Comparison of ENCODE assay signal across 14 mouse cellular contexts in the genomic region with DNA sequence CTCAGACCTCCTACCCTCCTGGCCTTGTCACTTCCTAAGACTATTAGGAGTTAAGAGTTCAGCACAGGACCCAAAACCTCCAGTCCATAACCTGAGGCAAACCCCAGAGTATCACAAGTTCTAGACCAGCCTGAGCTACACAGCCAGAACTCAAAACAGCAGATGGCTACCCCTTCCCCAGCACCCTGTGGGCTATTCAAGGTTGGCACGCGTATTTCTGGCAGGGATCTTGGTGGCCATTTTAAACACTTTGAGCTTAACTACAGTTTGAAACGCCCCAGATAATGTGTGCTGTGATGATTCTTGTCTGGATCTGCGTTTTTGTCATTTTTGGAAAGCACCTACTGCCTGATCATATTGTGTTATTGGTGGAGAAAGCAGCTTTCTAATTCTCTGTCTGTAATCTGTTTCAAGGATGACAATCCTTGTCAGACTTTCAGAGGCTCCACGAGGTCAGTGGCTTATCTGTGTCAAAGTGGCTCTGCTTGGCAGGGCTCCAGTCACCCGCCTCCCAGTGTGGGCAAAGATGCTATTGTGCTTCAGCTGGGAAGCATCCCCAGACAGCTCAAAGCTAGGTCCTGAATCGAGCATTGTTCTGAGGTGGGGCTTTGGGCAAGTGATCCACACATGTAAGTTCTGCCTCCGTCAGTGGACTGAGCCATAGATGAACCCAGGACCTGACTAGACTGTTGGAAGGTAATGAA. TPM values are rescaled to one million over a fixed set of nuclear protein-coding genes. Genes with fewer than 3 reads are reported as not detected.
DNase-seq lines count a peak whose midpoint lies in the region; ATAC-seq lines count a peak whose summit lies in the region.
"Had no signal": no experiment of that assay in that cellular context is flagged by ENCODE, and none has a peak within 500 bp of the region (broad histone marks: within the 10 kb centered on the region; RNA-seq: fewer than 3 reads in every experiment).

No protein-coding gene starts in this region.

- DNase-seq in layer of hippocampus, adult 9-11 months = peak; percentile 62
- DNase-seq in layer of hippocampus, postnatal 36 days = no peak
- DNase-seq in right cerebral cortex, postnatal 14 days = peak; percentile 39
- no peak for DNase-seq in right cerebral cortex, postnatal 25 days
- DNase-seq in cerebellum, adult 9-10 months = peak; percentile 75
- DNase-seq in midbrain, embryonic 10.5 days (ENCODE audit: low spot score) = no peak
- DNase-seq: heart, adult 2 months; heart, postnatal 4 days; liver, postnatal 0 days; thymus, postnatal 4 days had no signal

- H3K9ac ChIP-seq in forebrain, embryonic 15.5 days (replicated peaks) = no peak overlapping the region
- H3K9ac ChIP-seq: intestine, embryonic 15.5 days; liver, postnatal 0 days had no signal

- H3K36me3 ChIP-seq in midbrain, embryonic 10.5 days = no peaks in the 10 kb centered on the region
- no peaks in the 10 kb centered on the region for H3K36me3 ChIP-seq in forebrain, embryonic 15.5 days
- H3K36me3 ChIP-seq: embryonic facial prominence, embryonic 10.5 days; intestine, embryonic 15.5 days had no signal

- WGBS in midbrain, embryonic 10.5 days = 79% methylated on average over 8 of the region's 8 CpGs
- 69% methylated on average over 8 of the region's 8 CpGs for WGBS in forebrain, embryonic 15.5 days

- peaks cover 46% of the 10 kb centered on the region for H3K27me3 ChIP-seq in midbrain, embryonic 10.5 days (ENCODE audit: low read depth, poor library complexity, severe bottlenecking)
- no peaks in the 10 kb centered on the region for H3K27me3 ChIP-seq in forebrain, embryonic 15.5 days
- H3K27me3 ChIP-seq: intestine, embryonic 15.5 days had no signal

- no peak for ATAC-seq in granulocyte monocyte progenitor cell, adult 5-6 weeks (replicated peaks; ENCODE audit: poor library complexity, severe bottlenecking)
- no peak for ATAC-seq in forebrain, embryonic 15.5 days (replicated peaks)
- ATAC-seq: intestine, embryonic 15.5 days; liver, postnatal 0 days had no signal

- H3K4me3 ChIP-seq in midbrain, embryonic 10.5 days = no peak overlapping the region
- no peak overlapping the region for H3K4me3 ChIP-seq in forebrain, embryonic 15.5 days
- H3K4me3 ChIP-seq: embryonic facial prominence, embryonic 10.5 days; heart, adult 2 months; intestine, embryonic 15.5 days had no signal

- H3K27ac ChIP-seq in midbrain, embryonic 10.5 days (replicated peaks) = no peak overlapping the region
- H3K27ac ChIP-seq in forebrain, embryonic 15.5 days (replicated peaks) = no peak overlapping the region
- H3K27ac ChIP-seq: embryonic facial prominence, embryonic 10.5 days; heart, adult 2 months; intestine, embryonic 15.5 days had no signal

- H3K9me3 ChIP-seq in midbrain, embryonic 10.5 days (replicated peaks) = no peaks in the 10 kb centered on the region
- H3K9me3 ChIP-seq in forebrain, embryonic 15.5 days = no peaks in the 10 kb centered on the region
- H3K9me3 ChIP-seq: embryonic facial prominence, embryonic 10.5 days; intestine, embryonic 15.5 days had no signal

- H3K4me2 ChIP-seq in forebrain, embryonic 15.5 days (replicated peaks) = no peak overlapping the region
- H3K4me2 ChIP-seq: intestine, embryonic 15.5 days had no signal

- peaks cover 30% of the 10 kb centered on the region for H3K4me1 ChIP-seq in midbrain, embryonic 10.5 days
- peaks cover 23% of the 10 kb centered on the region for H3K4me1 ChIP-seq in forebrain, embryonic 15.5 days

RNA-seq across cellular contexts. Expression of a gene that starts 2.1 kb away (rescaled TPM):
- 100 to 1,000 TPM; 157 to 168 TPM for total RNA-seq in layer of hippocampus, postnatal 36 days (2021)
- 17.3 and 22.8 TPM in 2 replicates for polyA plus RNA-seq in midbrain, embryonic 10.5 days (2016; fragmentation: Nextera tagmentation; extraction: Ambion mirVana)
- 5.0 and 6.3 TPM in 2 replicates for total RNA-seq in granulocyte monocyte progenitor cell, adult 5-6 weeks (2014; fragmentation: Nextera tagmentation)
- total RNA-seq in granulocyte monocyte progenitor cell, adult 5-6 weeks (2017) = 2.7 and 2.8 TPM in 2 replicates
- 111 and 115 TPM in 2 replicates for polyA plus RNA-seq in forebrain, embryonic 15.5 days (2015; fragmentation: Nextera tagmentation; extraction: Ambion mirVana)

RNA-seq across cellular contexts. Expression of a gene that starts 56.2 kb away (rescaled TPM):
- total RNA-seq in layer of hippocampus, postnatal 36 days (2021) = 10 to 100 TPM; 14.5 to 16.3 TPM
- polyA plus RNA-seq in midbrain, embryonic 10.5 days (2016; fragmentation: Nextera tagmentation; extraction: Ambion mirVana) = 21.6 and 21.8 TPM in 2 replicates
- 26.3 and 35.0 TPM in 2 replicates for total RNA-seq in granulocyte monocyte progenitor cell, adult 5-6 weeks (2014; fragmentation: Nextera tagmentation)
- 26.5 and 31.4 TPM in 2 replicates for total RNA-seq in granulocyte monocyte progenitor cell, adult 5-6 weeks (2017)
- 11.0 and 11.2 TPM in 2 replicates for polyA plus RNA-seq in forebrain, embryonic 15.5 days (2015; fragmentation: Nextera tagmentation; extraction: Ambion mirVana)

RNA-seq across cellular contexts. Expression of a gene that starts 56.9 kb away (rescaled TPM):
- 10 to 100 TPM; 25.0 to 29.4 TPM for total RNA-seq in layer of hippocampus, postnatal 36 days (2021)
- 80.7 and 81.5 TPM in 2 replicates for polyA plus RNA-seq in midbrain, embryonic 10.5 days (2016; fragmentation: Nextera tagmentation; extraction: Ambion mirVana)
- total RNA-seq in granulocyte monocyte progenitor cell, adult 5-6 weeks (2014; fragmentation: Nextera tagmentation) = 62.4 and 64.9 TPM in 2 replicates
- 110 and 131 TPM in 2 replicates for total RNA-seq in granulocyte monocyte progenitor cell, adult 5-6 weeks (2017)
- polyA plus RNA-seq in forebrain, embryonic 15.5 days (2015; fragmentation: Nextera tagmentation; extraction: Ambion mirVana) = 55.4 and 62.4 TPM in 2 replicates

Comparison
In these comparisons a context has a peak if more than half of its experiments do, and no peak if none do; other contexts are left out.
1. DNase-seq: peak in layer of hippocampus, adult 9-11 months (single experiment), right cerebral cortex, postnatal 14 days (single experiment) and cerebellum, adult 9-10 months (single experiment); none in layer of hippocampus, postnatal 36 days (0 of 2), right cerebral cortex, postnatal 25 days (single experiment) and midbrain, embryonic 10.5 days (single experiment).
2. RNA of a gene that starts 2.1 kb away (total RNA-seq): 157 to 168 TPM in layer of hippocampus, postnatal 36 days; 2.7 to 6.3 TPM in granulocyte monocyte progenitor cell, adult 5-6 weeks; every median in the first group is over 10 times any median in the second.